Mouse (Mus musculus): ENCODE data around the gene Rpp21. TPM values are rescaled to one million over a fixed set of nuclear protein-coding genes. Genes with fewer than 3 reads are reported as not detected.

Rpp21 gene
- total RNA-seq (2014; fragmentation: Nextera tagmentation) (54.4 and 61.3 TPM in 2 replicates), total RNA-seq (2017) (25.9 and 30.1 TPM in 2 replicates)

DNA sequence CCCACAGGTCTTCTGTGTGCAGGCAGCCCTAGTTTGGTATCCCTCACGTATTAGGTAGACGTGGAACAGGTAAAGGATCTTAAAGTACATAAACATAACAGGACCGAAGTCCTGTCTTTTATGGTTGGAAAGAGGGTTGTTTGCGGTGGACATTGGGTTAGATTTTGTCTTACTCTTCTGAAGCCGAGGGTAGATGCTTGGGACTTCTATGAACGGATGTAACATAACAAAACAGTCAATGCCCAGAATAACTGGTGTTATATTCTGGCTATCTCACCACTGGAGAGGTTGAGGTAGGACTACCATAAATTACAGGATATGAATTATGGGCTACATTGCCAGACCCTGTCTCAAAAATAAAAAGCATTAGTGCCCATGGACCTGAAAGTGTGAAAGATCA lies at the start of gene Rpp21:
Gene Rpp21, minus strand, starts transcription at position 101 of the 400 bp plus-strand sequence.
- ATAC-seq (replicated peaks; ENCODE audit: poor library complexity, severe bottlenecking) = no peak

DNA sequence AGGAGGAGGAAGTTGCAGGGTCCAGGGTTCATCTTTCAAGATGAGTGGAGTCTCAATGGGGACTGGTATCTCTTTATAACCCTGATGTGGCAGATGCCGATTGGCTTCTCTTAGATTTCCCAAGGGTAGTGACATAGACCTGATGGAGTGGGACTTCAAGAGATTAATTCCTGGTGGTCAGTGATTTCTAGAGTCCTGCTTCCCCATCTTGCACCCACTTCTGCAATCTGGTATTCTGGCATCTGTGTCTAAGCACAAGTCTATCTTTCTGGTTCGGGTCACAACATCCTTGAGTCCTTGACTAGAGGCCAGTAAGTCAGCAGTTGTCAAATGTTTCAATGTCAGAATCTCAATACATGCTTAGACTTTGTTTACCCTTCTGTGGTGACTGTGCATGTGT lies 28.5 kb upstream of the Rpp21 start, which contains the start of gene H2-M10.2:
Gene H2-M10.2, minus strand, starts transcription at position 101 of the 400 bp plus-strand sequence.
- peak; percentile 55 for ATAC-seq (replicated peaks; ENCODE audit: poor library complexity, severe bottlenecking)

DNA sequence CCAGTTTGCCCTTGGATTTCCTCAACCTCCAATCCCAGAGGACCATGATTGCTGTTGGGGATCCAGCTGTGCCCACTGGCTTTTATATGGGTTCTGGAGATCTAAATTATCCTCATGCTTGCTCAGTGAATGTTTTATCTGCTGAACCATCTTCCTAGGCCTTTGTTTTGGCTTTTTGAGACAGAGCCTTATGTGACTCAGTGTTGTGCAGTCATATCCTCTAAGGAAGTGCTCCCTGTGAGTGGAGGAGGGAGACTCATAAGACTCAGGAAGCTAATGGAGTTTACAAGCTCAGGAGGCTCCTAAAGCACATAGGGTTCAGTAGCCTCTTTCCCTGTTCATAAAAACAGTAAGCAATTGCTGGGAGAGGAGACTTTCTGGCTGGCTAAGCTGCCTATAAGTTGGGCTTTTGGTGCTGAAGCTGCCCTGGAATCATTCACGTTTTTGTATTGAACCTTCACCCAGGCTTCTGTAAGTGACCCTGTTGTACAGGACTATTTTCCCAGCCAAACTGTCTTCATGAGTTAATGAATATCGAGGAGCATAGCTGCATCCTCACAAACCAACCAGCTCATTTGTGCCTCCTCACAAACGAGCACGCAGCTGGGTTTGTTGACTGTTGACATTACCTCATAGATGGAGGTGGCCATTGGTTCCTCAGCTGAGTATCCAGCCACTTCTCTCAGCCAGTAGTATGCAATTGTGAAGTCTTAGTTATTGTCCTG lies 23.8 kb upstream of the Rpp21 start:
- no peak for ATAC-seq (replicated peaks; ENCODE audit: poor library complexity, severe bottlenecking)

DNA sequence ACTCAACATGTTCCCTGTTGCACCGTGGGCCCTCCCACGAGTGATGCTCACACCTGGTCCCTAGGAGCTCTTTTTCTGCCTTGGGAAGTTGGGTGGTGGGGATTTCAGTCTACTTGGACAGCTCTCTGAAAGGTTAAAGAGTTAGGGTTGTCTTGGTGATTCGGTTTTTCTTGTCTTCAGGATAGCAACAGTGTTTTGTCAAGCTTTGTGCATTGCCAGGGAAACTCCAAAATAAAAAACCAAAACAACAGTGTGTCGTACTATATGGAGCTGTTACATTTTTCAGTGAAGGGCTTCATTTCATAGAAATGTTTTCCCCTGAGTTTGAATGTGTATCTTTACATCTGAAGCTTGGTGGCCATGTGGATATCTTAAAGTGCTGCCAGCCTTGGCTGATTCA lies 16.9 kb upstream of the Rpp21 start:
- ATAC-seq (replicated peaks; ENCODE audit: poor library complexity, severe bottlenecking) = no peak

DNA sequence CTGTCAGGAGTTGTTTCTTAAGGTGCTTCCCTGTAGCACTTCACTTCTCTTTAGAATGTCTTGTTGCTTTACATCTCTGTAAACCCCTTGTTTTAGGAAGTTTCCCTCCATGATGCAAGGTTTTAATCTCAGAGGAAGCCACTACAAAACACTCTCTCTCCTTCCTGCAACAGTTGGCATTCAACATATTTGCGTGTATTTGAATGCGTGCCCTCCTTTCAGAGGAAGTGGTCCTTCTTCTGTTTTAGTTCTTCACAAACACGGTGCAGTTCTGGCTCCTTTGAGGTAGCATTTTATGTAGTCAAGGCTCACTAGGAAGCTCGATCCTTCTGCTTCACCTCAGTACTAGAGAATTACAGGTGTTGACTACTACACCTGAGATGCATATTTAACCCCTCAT lies 15.9 kb upstream of the Rpp21 start:
- peak; percentile 20 for ATAC-seq (replicated peaks; ENCODE audit: poor library complexity, severe bottlenecking)

DNA sequence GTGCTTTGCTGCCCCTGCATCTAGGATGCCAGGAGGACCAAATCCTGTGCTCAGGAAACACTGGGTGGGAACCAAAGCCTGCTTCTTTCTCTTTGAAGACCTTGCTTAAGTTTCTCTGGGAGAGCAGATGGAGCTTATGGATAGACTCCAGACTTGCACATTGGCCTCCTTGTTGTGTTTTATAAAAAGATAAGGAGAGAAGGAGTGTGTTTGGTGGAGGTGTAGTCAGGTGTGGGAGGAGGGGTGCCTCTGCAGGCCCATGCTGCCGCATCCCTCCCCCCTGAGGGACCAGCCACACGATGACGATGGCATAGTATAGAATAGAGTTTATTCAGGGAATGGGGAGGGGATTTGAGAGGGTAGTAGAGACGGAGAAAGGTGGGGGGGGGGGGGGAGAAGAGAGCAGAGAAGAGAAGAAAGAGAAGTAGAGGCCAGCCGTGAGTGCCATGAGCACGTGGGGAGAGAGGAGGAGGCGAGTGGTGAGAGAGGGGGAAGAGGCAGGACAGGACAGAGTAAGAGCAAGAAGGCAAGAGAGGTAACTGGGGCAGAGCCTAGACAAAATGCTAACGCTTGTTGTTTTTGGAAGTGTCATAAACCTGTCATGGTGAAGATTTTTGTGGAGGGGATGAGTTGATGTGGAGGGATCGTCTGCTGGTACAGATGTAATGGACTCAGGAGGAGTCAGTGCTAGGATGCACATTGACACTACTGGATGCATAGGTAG lies 14.9 kb upstream of the Rpp21 start:
- no peak for ATAC-seq (replicated peaks; ENCODE audit: poor library complexity, severe bottlenecking)

DNA sequence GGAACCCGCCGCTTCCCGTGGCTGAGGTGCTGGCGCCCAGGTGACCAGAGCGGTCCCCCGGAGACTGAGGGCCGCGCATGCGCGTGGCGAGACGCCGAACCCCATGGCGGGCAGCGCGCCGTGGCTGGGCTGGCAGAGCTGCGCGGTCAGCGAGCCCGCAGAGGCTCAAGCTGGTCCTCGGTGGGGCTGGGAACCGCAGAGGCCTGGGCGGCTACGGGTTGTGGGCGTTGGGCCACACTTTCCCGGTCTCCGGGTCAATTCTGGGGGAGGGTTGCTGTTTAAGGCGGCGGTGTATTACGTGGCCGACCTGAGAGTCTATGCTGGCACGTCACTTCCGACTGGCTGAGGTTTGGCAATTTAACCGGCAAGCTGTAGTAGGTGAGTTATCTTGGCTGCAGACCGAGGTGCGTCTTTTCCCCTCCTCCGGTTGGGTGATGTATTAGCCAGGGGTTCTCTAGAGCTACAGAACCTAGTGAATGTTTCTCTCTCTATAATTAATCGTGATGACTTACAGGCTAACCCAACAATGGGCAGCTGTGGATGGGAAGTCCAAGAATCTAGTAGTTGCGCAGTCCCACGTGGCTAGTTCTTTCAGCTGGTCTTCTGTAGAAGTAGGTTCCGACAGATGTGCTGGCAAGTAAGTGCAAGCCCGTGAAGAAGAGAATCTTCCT lies 13.9 kb upstream of the Rpp21 start, which contains the start of gene Trim39:
Gene Trim39, minus strand, starts transcription at position 662 of the 671 bp plus-strand sequence.
- peak; percentile 76 for ATAC-seq (replicated peaks; ENCODE audit: poor library complexity, severe bottlenecking)

DNA sequence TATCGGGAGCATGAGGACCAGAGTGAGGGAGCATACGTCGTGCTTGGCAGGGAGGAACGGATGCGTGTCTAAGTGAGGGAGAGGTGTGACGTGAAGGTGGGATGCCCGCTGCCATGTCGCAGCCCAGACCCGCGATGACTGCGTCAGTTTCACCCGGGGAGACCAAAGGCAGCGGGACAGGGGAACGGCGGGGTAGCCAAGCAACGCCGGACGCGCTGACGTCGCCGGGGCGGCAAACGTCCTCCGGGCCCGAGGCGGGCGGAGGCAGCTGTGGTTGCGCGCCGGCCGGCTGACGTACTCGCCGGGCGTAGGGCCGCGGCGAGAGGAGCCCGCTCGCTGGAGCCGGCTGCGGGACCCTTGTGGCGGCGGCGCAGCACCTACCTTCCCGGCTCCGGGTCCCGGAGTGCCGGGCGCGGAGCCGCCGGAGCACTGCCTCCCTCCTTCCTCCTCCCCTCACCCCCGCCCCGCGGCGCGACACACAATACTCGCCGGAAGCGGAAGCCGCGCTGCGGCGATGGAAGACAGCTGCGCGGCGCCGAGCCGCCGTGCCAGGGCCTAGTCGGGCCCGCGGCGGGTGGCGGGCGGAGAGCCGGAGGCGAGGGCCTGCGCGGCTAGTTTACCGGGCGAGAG lies 13.2 kb upstream of the Rpp21 start:
- peak; percentile 66 for ATAC-seq (replicated peaks; ENCODE audit: poor library complexity, severe bottlenecking)

DNA sequence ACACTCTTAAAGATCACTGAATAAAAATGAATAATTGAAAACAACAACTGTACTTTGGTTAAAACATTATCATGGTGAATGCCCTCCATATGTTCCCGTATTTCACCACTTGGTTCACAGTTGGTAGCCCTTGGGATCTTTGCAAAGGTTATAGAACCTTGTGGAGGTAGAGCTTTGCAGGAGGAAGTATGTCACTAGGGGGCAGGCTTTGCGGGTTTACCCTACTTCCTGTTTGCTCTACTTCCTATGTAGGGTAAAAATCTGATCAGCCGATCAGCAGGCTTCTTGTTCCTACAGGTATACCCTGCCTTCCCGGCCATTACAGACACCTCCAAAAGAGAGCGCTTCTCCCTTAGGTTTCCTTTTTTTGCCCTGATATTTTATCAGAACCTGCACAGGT lies 8.0 kb upstream of the Rpp21 start:
- ATAC-seq (replicated peaks; ENCODE audit: poor library complexity, severe bottlenecking) = peak; percentile 71

DNA sequence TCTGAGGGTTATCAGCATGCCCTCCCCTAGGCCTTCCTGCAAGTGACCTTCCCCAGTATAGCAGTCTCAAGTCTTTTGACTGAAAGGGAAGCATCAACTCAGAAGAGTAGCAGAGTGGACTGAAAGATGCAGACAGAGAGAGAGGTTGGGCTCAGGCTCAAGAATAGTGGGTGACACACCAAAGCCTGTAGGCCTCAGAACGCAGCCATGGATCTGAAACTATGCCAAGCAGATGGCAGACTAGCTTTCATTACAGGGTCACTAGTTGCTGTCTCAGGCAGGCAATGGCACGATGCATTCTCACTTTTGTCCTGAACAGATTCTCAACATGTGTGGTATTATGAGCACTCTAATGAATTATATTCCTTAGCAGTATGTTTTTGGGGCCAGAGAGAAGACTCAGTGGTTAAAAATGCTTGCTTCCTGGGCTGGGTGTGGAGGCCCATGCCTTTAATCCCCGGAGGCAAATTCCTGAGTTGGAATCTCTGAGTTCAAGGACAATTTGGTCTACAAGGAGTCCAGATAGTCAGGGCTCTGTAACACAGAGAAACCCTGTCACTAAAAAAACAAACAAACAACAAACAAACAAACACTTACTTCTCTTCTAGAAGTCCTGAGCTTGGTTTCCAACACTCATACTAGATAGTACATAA lies 6.5 kb upstream of the Rpp21 start:
- no peak for ATAC-seq (replicated peaks; ENCODE audit: poor library complexity, severe bottlenecking)

DNA sequence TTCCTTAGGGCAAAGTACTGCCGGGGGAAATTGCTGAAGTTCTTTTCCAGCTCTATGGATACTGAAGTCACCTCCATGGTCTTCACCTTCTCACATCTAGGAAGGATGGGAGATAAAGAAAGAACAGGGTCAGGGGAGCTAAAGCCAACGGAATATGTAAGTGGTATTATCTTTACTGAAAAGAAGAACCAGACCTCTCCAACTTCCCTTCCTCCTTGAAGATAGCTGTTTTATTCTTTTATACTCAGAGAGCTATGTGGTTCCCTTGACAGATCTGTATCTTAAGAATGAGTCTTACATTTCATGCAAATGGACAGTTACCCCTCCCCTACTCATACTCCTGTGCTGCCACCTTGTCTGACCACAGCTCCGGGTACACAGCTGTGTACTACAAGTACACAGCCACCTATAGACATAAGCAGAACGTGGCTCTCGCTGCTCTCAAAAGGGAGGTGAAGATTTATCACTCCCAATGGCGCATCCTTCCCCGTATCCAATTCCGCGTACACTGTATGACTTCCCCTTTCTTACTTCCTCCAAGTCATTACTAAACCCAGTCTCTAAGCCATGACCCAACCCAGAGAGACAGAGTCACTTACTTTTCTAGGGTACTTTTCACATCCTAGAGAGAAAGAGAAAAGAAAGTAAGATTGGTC lies 3.8 kb upstream of the Rpp21 start:
- peak; percentile 75 for ATAC-seq (replicated peaks; ENCODE audit: poor library complexity, severe bottlenecking)

DNA sequence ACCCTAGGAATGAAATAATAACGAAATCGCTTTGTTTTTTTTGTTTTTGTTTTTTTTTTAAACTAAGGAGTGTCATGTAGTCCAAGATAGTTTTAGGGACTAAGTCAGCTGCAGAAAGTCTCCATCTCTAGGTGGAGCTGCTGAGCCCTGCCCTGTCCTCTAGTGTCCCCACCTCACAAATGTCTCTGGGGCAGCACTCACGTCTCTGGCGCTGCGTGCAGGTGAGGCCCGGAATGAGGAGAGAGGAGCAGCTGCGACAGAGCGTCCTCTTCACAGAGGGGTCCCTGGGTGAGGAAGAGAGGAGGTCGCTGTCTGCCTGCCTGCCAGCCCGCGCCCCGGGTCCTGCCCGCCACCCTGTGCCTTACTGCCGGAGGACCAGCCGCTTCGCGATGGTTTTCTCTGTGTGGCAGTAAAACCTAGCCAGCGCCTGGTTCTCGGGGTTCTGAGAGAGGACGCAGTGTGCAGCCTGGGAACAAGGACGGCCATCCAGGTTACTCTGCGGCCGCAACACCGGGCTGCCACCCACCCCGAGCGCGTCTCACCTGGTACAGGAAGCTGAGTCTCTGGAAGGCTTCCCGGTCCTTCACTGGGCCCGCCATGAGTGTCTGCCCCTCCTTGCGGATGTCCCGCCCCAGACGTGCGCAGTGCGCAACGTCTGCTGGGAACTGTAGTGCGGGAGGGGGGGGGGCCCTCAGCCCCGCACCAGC lies 475 bp downstream of the Rpp21 start:
- peak; percentile 68 for ATAC-seq (replicated peaks; ENCODE audit: poor library complexity, severe bottlenecking)

DNA sequence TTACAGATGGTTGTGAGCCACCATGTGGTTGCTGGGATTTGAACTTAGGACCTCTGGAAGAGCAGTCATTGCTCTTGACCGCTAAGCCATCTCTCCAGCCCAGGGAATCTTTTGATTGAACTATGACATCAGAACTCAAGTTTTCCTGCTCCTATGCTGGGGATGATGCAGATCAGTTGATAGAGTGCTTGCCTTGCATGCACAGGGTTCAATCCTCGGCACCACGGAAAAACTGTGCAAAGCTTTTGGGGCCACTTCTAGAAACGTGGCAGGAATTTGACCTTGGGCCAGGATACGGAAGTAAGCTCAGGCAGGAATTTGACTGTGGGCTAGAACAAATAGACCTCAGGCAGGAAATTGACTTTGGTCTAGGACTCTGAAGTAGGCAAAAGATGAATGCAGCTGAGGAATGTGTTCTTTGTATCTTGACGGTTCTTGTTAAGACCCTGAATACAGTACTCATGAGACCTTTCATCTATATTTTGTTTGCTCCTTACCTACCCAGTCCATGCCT lies 4.7 kb downstream of the Rpp21 start:
- ATAC-seq (replicated peaks; ENCODE audit: poor library complexity, severe bottlenecking) = no peak

DNA sequence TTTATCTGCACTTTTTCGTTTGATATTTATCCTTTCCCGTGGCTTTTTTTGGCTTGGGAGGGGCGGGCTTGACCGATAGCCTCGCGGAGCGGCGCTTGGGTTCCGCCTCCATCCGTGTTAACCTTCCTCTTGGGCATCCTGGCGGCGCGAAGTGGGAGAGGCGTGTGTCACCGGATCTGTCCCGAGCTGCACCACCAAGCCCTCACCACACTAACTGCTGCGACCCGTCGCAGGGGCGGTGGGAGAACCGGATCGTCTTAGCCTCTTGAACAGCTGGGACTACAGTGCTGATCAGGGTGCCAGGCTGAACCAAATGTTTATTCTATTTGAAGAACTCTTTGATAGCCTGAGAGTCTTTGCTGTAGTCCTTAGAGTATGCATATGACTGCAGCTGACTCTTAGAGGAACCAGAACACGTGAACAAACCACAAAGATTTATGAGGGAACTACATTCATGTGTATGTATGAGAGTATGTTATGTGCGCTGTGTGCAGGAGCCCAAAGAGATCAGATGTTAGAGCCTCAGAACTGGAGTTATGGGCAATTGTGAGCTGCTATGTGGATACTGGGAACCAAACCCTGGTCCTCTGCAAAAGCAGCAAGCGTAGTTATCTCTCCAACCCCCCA lies 5.5 kb downstream of the Rpp21 start:
- ATAC-seq (replicated peaks; ENCODE audit: poor library complexity, severe bottlenecking) = peak; percentile 95

DNA sequence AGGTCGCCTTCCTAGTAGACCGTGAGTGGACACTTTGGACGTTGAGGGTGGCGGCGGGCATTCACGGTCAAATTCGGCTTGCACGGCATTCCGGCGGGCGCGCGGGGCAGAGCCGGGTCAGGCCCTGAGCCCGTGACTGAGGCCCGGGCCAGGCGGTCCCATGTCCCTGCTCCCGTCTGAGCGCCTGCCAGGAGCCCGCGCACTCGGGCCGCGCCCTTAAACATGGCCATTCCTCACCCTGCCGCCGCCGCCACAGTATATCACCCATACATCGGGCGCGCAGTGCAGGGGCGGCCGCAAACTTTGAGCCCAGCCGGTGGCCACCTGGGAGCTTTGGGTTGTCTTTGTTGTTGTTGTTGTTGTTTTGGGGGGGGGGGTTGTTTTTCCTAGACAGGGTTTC lies 9.0 kb downstream of the Rpp21 start:
- no peak for ATAC-seq (replicated peaks; ENCODE audit: poor library complexity, severe bottlenecking)

DNA sequence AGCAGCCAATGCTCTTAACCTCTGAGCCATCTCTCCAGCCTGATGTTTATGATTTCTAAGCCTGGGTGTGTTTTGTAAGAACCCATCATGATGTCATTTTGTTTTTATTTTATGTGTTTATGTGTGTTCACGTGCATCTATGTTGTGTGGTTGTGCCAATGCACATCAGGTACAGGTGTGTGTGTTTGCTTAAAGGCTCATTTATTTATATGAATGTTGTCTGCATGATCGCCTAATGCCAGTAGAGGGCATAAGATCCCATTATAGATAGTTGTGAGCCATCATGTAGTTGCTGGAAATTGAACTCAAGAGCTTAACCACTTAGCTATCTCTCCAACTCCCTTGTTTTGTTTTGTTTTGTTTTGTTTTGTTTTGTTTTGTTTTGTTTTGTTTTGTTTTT lies 12.1 kb downstream of the Rpp21 start:
- no peak for ATAC-seq (replicated peaks; ENCODE audit: poor library complexity, severe bottlenecking)

DNA sequence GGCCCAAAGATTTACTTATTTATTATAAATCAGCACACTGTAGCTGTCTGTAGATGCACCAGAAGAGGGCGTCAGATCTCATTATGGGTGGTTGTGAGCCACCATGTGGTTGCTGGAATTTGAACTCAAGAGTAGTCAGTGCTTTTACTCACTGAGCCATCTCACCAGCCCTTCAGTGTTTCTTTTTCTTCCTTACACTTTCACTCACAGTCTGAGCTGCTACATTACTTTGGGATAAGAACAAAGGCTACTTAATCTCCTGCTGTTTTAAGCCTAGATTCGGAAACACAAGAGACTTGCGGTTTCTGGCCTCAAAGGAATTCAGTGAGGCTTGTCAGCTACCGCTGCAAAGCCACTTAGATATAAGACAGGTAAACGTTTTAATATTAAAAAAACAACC lies 13.8 kb downstream of the Rpp21 start:
- no peak for ATAC-seq (replicated peaks; ENCODE audit: poor library complexity, severe bottlenecking)

DNA sequence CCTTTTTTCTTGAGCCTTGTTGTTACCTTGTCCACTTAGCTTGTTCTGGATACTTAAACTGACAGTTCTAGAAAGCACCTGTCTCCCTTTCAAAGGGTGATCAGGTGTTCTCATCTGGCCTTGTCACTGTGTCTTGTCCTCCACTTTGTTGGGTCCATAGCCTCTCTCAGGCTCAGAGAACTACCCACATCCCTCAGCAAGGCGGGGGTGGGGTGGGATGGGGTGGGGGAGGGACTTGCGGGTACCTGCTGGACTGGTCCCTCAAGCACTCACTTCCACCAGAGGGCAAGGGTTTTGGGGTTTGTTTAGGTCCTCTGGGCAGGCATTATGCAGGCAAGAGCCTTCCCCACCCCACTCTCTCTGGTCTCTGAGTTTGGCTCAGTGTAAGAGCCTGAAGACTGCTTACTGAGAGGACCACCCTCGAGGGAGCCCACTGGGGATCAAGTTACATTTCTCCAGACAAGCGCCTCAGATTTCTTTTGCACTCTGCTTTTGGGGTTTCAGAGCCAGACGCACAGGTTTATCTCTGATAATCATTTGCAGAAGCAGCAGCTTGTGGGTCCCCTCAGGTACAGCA lies 17.1 kb downstream of the Rpp21 start:
- no peak for ATAC-seq (replicated peaks; ENCODE audit: poor library complexity, severe bottlenecking)

Data from granulocyte monocyte progenitor cell, adult 5-6 weeks (primary cell).